Mouse (Mus musculus) stomach, embryonic 16.5 days (tissue): ENCODE measurements around the gene Kcne4. TPM values are rescaled to one million over a fixed set of nuclear protein-coding genes. Genes with fewer than 3 reads are reported as not detected.
"Not testable (repeated sequence)": the region's sequence is repeated elsewhere in the genome, so short reads cannot be mapped to it uniquely, and the experiment has no call there.

Experiments
- ATAC-seq: fragments of 200-750 bp; cut with Nextera tagmentation; 2 replicates; pipeline ENCODE4 v1.8.0; 2017; ENCODE audit warnings: moderate number of reproducible peaks, moderate TSS enrichment; ENCODE audit not compliant: insufficient read depth, low FRiP score
- H3K27ac ChIP-seq: fragments of 300-500 bp; sonication (generic); 2 replicates; pipeline ENCODE4 v1.5.1; 2014; ENCODE audit warnings: low read length
- H3K27me3 ChIP-seq: fragments of 300-500 bp; sonication (generic); 2 replicates; pipeline ENCODE4 v1.6.1; 2014; ENCODE audit warnings: low read length, control low read depth, mixed read lengths; ENCODE audit not compliant: control insufficient read depth, insufficient read depth
- H3K36me3 ChIP-seq: fragments of 300-500 bp; sonication (generic); 2 replicates; pipeline ENCODE4 v1.6.1; 2014; ENCODE audit warnings: low read length; ENCODE audit not compliant: control insufficient read depth, insufficient read depth
- H3K4me1 ChIP-seq: fragments of 300-500 bp; sonication (generic); 2 replicates; pipeline ENCODE4 v1.6.1; 2014; ENCODE audit warnings: low read length, control low read depth, mixed read lengths; ENCODE audit not compliant: control insufficient read depth, insufficient read depth
- H3K4me2 ChIP-seq: fragments of 300-500 bp; sonication (generic); 2 replicates; pipeline ENCODE4 v1.6.1; 2014; ENCODE audit warnings: low read depth, low read length, mixed read lengths
- H3K4me3 ChIP-seq: fragments of 300-500 bp; sonication (generic); replicated peaks from 2 replicates; pipeline ENCODE4 v1.5.1; 2014; ENCODE audit warnings: mild to moderate bottlenecking, low read length
- H3K9ac ChIP-seq: fragments of 300-500 bp; sonication (generic); 2 replicates; pipeline ENCODE4 v1.6.1; 2014; ENCODE audit warnings: low read length
- H3K9me3 ChIP-seq: fragments of 300-500 bp; sonication (generic); replicated peaks from 2 replicates; pipeline ENCODE4 v1.6.1; 2016; ENCODE audit warnings: low read length, control low read depth; ENCODE audit not compliant: control insufficient read depth
- WGBS: fragments of 180-500 bp; shearing (Covaris S2); extraction: QIAGEN DNeasy Blood & Tissue Kit; methylation state at CpG from one replicate; pipeline ENCODE4 v1.1.7; 2014; 5-methylcytosine and 5-hydroxymethylcytosine counted together
- polyA plus RNA-seq: library from polyadenylated mRNA; unstranded; fragments of >200 nt; fragmentation: Nextera tagmentation; extraction: Ambion mirVana; gene quantifications from 2 replicates; pipeline ENCODE4 v1.2.1, GENCODE M21; 2015

Gene Kcne4
- polyA plus RNA-seq, result 11.5 and 13.7 TPM in 2 replicates

- H3K9ac ChIP-seq, result no peak within 1 kb of the TSS; the same call in 1 of the 2 replicates
- peak within 1 kb of the TSS; percentile 32 for H3K4me3 ChIP-seq
- H3K9me3 ChIP-seq, result no peaks in the 10 kb centered on the region
- peak; percentile 40; the same call in 1 of the 2 replicates for ATAC-seq
- no peaks in the 10 kb centered on the region for H3K27me3 ChIP-seq
- 39% methylated on average over 10 of the region's 10 CpGs for WGBS
- H3K36me3 ChIP-seq, result no peaks in the 10 kb centered on the region
- peaks cover 39% of the 10 kb centered on the region for H3K4me1 ChIP-seq
- H3K27ac ChIP-seq, result peak within 1 kb of the TSS; percentile 28
- H3K4me2 ChIP-seq, result peak within 1 kb of the TSS; percentile 36
These were observed at the start of gene Kcne4 for GRCm38 (mm10) chr1:78816639-78817038. Gene Kcne4, plus strand, starts transcription at chr1:78816758.

GRCm38 (mm10) chr1:78781899-78782298 lies 34.7 kb upstream of the Kcne4 start:
- H3K27ac ChIP-seq, result no peak overlapping the region
- H3K27me3 ChIP-seq, result no peaks in the 10 kb centered on the region
- H3K9ac ChIP-seq, result no peak overlapping the region
- no peaks in the 10 kb centered on the region for H3K4me1 ChIP-seq
- WGBS, result 33% methylated on average over 5 of the region's 5 CpGs
- no peak overlapping the region for H3K4me2 ChIP-seq
- peak; percentile 56; the same call in 1 of the 2 replicates for ATAC-seq
- no peaks in the 10 kb centered on the region for H3K9me3 ChIP-seq
- H3K4me3 ChIP-seq, result no peak overlapping the region
- H3K36me3 ChIP-seq, result no peaks in the 10 kb centered on the region

DNA sequence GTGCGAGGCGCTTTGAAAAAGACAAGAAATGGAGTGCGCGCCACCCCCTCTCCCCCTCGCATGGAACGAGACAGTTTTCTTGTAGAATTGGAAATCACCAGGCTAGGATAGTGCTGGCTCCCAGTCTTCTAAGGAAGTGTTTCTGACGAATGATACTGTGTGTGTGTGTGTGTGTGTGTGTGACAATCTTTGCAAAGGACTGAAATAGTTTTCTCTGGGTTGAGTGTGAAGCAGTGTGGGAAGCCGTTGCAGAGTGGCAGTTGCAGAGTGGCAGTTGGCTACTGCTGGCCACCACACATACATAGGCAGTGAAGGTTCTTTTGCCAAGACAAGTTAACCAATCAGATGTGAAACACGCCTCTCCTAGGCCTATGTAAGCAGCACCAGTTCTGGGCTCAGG lies 31.6 kb upstream of the Kcne4 start:
- 93% methylated on average over 9 of the region's 9 CpGs for WGBS
- not testable (repeated sequence) for H3K4me1 ChIP-seq, H3K27me3 ChIP-seq, H3K9me3 ChIP-seq, H3K36me3 ChIP-seq, H3K9ac ChIP-seq, ATAC-seq, H3K27ac ChIP-seq, H3K4me3 ChIP-seq, H3K4me2 ChIP-seq

DNA sequence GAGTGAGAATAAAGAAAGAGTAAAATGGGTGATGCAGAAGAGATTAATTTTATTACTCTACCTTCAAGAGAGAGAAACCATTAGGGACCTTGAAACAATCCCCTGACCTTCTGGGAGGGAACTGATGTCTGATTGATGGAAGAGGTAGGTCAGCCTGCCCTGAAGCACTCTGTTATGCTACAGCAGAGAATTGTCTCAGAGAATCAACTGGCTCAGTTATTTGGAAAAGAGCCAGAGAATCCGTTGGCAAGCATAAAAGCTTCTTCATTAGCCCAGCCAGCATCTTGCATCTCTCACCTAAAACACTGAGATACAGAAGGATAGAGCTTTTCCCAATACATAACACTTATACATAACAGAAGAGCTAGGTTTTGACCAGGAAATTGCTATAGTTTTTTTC lies 26.8 kb upstream of the Kcne4 start:
- no peak overlapping the region for H3K9ac ChIP-seq
- no peaks in the 10 kb centered on the region for H3K27me3 ChIP-seq
- no peak overlapping the region for H3K27ac ChIP-seq
- 47% methylated on average over 1 of the region's 1 CpGs for WGBS
- H3K9me3 ChIP-seq, result no peaks in the 10 kb centered on the region
- no peaks in the 10 kb centered on the region for H3K4me1 ChIP-seq
- no peak for ATAC-seq
- H3K4me2 ChIP-seq, result no peak overlapping the region
- H3K4me3 ChIP-seq, result no peak overlapping the region
- no peaks in the 10 kb centered on the region for H3K36me3 ChIP-seq

GRCm38 (mm10) chr1:78807428-78807827 lies 9.1 kb upstream of the Kcne4 start:
- ATAC-seq, result no peak
- Histone ChIP-seq H3K27ac (no peak overlapping the region), H3K36me3 (no peaks in the 10 kb centered on the region), H3K27me3 (no peaks in the 10 kb centered on the region), H3K9me3 (no peaks in the 10 kb centered on the region), H3K9ac (no peak overlapping the region), H3K4me1 (peaks cover 4% of the 10 kb centered on the region), H3K4me2 (no peak overlapping the region), H3K4me3 (no peak overlapping the region)

DNA sequence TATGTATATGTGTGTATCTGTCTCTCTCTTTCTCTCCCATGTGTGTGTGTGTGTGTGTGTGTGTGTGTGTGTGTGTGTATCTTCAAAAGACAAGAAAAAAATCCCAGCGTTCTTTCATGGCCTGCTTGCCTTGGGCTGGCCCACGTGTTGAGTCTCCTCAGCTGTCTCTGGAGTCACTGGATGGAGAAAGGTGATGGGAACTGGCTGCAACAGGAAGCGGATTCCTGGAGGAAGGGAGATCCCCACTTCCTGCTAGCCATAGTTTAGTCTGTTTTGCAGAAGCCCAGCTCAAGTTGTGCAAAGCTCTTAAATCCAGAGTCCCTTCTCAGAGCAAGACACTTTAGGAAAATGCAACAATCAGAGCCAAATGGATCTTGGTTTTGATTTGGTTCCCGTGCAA lies 6.7 kb upstream of the Kcne4 start:
- WGBS, result 40% methylated on average over 4 of the region's 4 CpGs
- ATAC-seq, result no peak
- Histone ChIP-seq H3K4me3 (no peak overlapping the region), H3K27me3 (no peaks in the 10 kb centered on the region), H3K4me2 (no peak overlapping the region), H3K9me3 (no peaks in the 10 kb centered on the region), H3K9ac (no peak overlapping the region), H3K27ac (no peak overlapping the region), H3K4me1 (peaks cover 4% of the 10 kb centered on the region), H3K36me3 (no peaks in the 10 kb centered on the region)

DNA sequence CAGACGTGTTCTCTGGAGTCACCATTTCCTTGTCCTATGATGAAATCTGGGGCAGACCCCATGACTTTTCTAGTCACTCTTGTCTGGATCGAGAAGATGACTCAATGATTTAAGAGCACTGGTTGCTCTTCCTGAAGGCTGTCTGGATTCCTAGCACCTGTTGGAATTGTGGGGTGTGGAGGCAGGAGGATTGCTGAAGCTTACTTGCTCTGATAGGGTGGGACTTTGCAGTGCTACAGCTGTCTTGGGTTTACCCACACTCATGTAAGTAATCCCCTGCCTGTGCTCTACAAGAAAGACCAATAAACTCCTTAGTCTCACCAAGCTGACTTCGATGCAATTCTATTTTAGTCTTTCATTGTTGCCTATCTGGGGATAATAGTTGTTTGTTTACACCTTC lies 5.7 kb upstream of the Kcne4 start:
- 80% methylated on average over 3 of the region's 3 CpGs for WGBS

GRCm38 (mm10) chr1:78811975-78812490 lies 4.5 kb upstream of the Kcne4 start:
- Histone ChIP-seq H3K4me3 (no peak overlapping the region), H3K4me1 (peaks cover 10% of the 10 kb centered on the region), H3K36me3 (no peaks in the 10 kb centered on the region), H3K27me3 (no peaks in the 10 kb centered on the region), H3K27ac (peak overlapping the region; percentile 62; the same call in 1 of the 2 replicates), H3K4me2 (peak overlapping the region; percentile 27), H3K9me3 (no peaks in the 10 kb centered on the region), H3K9ac (no peak overlapping the region)
- 0 out of 2 replicates have a peak, but pooled peaks have one; percentile 47 for ATAC-seq
- WGBS, result 55% methylated on average over 10 of the region's 10 CpGs

More for the DNA sequence above, 5.7 kb upstream of the Kcne4 start:
- Histone ChIP-seq H3K27me3 (no peaks in the 10 kb centered on the region), H3K4me2 (no peak overlapping the region), H3K4me3 (no peak overlapping the region), H3K27ac (no peak overlapping the region), H3K9ac (no peak overlapping the region), H3K9me3 (no peaks in the 10 kb centered on the region), H3K36me3 (no peaks in the 10 kb centered on the region), H3K4me1 (peaks cover 10% of the 10 kb centered on the region)
- no peak for ATAC-seq

DNA sequence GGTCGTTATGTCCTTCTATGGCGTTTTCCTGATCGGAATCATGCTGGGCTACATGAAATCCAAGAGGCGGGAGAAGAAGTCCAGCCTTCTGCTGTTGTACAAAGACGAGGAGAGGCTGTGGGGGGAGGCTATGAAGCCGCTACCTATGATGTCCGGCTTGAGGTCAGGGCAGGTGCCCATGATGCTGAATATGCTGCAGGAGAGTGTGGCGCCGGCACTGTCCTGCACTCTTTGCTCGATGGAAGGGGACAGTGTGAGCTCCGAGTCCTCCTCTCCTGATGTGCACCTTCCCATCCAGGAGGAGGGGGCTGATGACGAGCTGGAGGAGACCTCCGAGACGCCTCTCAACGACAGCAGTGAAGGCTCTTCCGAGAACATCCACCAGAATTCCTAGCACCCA lies 1.2 kb downstream of the Kcne4 start:
- peak overlapping the region; percentile 36 for H3K4me2 ChIP-seq
- 86% methylated on average over 16 of the region's 16 CpGs for WGBS
- no peaks in the 10 kb centered on the region for H3K27me3 ChIP-seq
- peak overlapping the region; percentile 32 for H3K4me3 ChIP-seq
- no peak overlapping the region for H3K27ac ChIP-seq
- no peaks in the 10 kb centered on the region for H3K9me3 ChIP-seq
- ATAC-seq, result no peak
- no peaks in the 10 kb centered on the region for H3K36me3 ChIP-seq
- no peak overlapping the region; the same call in 1 of the 2 replicates for H3K9ac ChIP-seq
- H3K4me1 ChIP-seq, result peaks cover 36% of the 10 kb centered on the region
